Mouse (Mus musculus): ENCODE results near the gene Pgghg.

Gene Pgghg

DNA sequence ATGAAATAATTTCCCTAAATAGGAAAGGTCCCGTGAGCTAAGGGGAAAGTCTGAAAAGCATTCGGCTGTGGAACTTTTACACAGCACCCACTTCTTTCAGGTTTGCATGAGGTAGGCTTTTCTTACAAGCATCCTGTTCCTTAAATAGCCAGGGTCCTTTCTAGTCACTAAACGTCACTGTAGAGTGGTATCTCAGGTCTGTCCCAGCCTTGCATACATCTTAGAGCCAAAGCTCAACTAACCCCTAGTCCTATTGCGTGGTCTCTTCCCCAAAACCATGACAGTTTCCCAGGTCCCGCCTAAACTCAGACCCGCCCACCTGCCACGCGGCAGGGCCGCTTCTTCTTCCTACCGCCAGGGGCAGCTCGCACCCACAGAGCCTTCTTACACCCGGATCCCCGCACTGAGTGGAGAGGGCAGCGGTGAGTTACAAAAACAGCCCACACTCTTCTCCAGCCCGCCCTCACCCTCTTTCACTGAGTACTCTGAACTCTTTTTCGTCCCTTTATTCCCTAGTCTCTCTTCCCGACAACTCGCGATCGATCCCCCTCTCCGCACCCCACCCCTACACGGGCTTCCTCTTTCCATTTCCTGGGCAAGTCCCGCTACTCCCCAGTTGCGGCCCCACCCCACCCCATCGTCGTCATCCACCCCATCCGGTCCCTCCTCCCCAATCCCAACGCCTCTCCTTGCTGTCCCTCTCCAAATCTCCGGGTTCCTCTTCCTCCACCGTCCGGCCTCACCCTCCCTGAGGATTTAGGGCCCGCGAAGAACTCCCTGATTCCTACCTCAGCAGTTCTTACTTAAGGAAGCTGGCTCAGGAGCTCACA lies at the start of gene Pgghg:
Pgghg (plus strand) TSS at position 170 of the 830 bp plus-strand sequence.
- peak; percentile 79 to 89 for DNase-seq (ENCODE audit: low spot score in 2 of 2)

- DNase-seq (ENCODE audit: low spot score in 2 of 2): no peak
These were observed 47.2 kb upstream of the Pgghg start for GRCm38 (mm10) chr7:140894031-140894430.

DNA sequence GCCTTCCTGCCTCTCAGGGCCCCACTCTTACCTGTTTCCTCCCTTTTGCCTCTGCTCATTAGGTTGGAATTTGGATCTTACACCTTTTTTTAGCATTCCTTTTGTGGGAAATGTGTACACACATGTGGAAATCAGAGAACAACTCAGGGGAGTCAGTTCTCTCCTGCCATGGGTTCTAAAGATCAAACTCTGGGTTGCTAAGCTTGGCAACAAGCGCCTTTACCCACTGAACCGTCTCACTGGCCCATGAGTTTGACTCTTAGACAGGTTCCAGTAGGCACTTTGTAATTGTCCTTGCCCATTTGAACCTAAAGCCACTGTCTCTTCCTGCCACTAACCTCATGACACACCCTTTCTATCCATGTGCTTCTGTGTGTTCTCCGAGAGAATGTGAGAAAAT lies 46.6 kb upstream of the Pgghg start:
- no peak for DNase-seq (ENCODE audit: low spot score in 2 of 2)

DNA sequence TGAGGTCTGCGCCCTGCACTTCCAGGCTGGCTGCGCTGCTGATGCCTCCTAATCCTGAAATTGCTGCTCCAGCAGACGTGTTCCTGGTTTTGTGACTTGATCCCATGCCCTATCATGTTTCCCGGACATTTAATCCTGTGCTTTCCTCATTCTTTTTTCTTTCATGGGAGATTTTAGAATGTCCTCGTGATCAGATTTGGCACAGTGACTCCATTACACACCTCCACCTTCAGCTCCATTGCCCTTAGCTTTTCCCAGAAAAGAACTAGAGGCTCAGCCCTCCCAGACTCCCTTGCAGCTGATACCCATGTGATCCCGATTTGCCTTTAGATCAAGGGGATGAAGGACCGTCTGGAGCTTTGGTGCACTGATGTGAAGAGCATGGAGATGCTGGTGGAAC lies 43.3 kb upstream of the Pgghg start:
- DNase-seq (ENCODE audit: low spot score in 2 of 2): no peak

- DNase-seq (ENCODE audit: low spot score in 2 of 2): no peak
These were observed 42.1 kb upstream of the Pgghg start for GRCm38 (mm10) chr7:140899121-140899520.

- DNase-seq (ENCODE audit: low spot score in 2 of 2): no peak
These were observed 41.0 kb upstream of the Pgghg start, which contains the start of gene Cox8b for GRCm38 (mm10) chr7:140900220-140900619. Cox8b (minus strand) TSS chr7:140900446.

- DNase-seq (ENCODE audit: low spot score in 2 of 2): no peak
These were observed 38.9 kb upstream of the Pgghg start for GRCm38 (mm10) chr7:140902036-140902875.

DNA sequence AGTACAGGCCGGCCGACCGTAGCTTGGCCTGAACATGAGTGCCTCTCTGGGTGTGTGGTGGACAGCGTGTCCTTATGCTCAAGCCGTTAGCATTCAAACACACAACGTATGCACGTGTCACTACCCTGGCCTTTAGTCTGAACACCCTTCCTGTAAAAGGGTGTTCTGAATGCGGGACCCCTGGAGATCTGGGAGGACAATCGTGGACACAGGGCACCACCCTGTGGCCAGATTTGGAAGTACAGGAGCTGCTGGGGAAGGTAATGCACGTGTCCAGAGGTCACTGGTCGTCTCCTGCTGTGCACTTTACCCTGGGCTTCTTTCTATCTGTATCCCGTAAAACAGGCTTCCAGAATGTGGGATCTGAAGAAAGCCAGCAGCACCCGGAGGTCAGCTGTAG lies 38.0 kb upstream of the Pgghg start:
- peak; percentile 70 to 90 for DNase-seq (ENCODE audit: low spot score in 2 of 2)

DNA sequence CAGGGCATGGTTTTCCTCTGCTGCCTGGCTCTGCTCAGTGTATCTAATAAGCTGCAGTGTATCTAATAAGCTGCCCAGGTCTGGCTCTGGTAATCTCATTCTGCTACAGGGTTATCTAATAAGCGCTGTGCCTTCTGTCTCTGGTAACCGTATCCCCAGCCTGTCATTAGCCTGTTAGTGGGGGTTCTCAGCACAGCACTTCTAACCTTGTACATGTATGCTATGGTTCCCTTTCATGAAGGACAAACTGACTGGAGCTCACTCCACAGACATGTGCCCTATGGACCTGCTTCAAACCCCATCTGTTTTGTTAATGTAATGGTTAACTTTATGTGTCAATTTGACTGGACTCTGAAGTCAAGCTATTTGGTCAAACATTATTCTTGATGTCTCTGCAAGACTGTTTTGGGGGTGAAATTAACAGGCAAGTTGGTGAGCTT lies 35.5 kb upstream of the Pgghg start:
- DNase-seq (ENCODE audit: low spot score in 2 of 2): no peak

- no peak for DNase-seq (ENCODE audit: low spot score in 2 of 2)
These were observed 34.1 kb upstream of the Pgghg start for GRCm38 (mm10) chr7:140907131-140907530.

DNA sequence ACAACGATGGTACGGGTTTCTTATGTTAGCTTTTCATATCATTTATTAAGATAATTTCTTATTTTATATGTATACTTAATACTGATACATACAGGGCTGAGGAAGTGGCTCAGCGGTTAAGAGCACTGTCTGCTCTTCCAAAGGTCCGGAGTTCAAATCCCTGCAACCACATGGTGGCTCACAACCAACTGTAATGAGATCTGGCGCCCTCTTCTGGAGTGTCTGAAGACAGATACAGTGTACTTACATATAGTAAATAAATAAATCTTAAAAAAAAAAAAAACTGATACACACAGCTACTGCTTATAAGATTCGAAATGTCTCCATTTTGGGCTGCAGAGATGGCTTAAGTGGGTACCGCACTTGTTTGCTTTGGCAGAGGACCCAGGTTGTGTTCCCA lies 33.5 kb upstream of the Pgghg start:
- DNase-seq (ENCODE audit: low spot score in 2 of 2): no peak

GRCm38 (mm10) chr7:140908181-140908580 lies 33.0 kb upstream of the Pgghg start:
- DNase-seq (ENCODE audit: low spot score in 2 of 2): no peak

GRCm38 (mm10) chr7:140908634-140909107 lies 32.5 kb upstream of the Pgghg start:
- DNase-seq (ENCODE audit: low spot score in 2 of 2): peak; percentile 61 to 86

DNA sequence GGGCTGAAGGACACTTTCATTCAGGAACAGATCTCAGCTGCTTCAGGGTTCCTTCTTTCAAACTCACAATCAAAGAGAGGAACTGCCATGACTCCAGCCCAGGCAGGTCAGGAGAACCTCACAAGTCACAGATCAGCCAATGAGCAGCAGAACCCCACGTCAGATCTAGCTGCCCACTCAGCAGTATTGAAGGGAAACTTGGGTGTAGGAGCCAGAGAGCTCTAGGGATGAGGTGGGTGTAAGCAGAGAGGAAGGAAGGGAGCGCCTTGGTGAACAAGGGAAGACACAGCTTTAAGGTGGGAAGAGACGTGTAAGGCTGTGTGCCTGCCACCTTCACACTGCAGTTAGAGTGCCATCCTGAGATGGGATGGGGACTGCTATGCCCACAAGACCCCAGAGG lies 28.9 kb upstream of the Pgghg start:
- no peak for DNase-seq (ENCODE audit: low spot score in 2 of 2)

GRCm38 (mm10) chr7:140912846-140913482 lies 28.2 kb upstream of the Pgghg start:
- no peak for DNase-seq (ENCODE audit: low spot score in 2 of 2)

GRCm38 (mm10) chr7:140914031-140914690 lies 27.0 kb upstream of the Pgghg start:
- no peak for DNase-seq (ENCODE audit: low spot score in 2 of 2)

DNA sequence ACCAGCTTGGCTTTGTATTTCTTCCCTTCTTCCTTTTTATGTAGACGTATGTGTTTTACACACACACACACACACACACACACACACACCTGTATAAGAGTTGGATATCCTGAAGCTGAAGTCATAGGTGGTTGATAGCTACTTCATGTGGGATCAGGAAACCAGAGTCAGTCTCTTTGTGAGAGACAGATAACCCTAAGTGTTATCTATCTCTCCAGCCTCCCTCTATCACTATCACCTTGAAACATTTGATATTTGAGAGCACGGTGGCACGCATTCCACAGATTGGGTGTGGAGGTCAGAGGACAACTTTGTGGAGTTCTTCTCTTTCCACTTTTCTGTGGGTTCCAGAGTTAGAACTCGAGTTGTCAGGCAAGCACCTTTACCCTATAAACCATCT lies 21.3 kb upstream of the Pgghg start:
- no peak for DNase-seq (ENCODE audit: low spot score in 2 of 2)

DNA sequence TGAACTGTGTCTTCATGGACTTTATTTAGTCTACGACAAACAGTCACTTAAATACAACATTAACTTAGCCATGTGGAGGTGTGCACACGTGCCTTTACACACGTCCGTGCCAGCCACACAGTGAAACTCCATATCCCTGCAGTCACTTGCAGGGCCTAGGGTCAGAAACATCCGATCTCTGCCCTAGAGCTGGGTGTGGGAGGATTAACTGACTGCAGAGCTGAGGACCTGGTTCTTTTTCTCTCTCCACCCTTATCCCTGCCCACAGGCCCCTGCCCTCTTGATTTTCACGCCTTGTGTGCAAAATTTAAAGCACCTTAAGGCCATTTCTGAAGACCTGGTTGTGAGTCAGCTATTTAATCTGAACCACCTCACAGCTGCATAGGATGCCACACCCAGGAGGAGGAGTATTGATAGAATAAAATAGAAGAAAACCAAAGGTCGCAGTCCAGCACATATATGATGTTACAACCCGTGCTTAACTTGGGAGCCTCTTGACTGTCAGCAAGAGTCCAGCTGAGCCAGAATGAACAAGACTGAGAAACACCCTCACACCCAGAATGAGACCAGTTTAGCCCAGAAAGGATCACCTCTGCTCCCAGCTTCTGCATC lies 20.7 kb upstream of the Pgghg start, which contains the start of gene Nlrp6:
Nlrp6 (plus strand) TSS at position 485 of the 612 bp plus-strand sequence.
- peak in 1 of 2 experiments; percentile 51 for DNase-seq (ENCODE audit: low spot score in 2 of 2)

DNA sequence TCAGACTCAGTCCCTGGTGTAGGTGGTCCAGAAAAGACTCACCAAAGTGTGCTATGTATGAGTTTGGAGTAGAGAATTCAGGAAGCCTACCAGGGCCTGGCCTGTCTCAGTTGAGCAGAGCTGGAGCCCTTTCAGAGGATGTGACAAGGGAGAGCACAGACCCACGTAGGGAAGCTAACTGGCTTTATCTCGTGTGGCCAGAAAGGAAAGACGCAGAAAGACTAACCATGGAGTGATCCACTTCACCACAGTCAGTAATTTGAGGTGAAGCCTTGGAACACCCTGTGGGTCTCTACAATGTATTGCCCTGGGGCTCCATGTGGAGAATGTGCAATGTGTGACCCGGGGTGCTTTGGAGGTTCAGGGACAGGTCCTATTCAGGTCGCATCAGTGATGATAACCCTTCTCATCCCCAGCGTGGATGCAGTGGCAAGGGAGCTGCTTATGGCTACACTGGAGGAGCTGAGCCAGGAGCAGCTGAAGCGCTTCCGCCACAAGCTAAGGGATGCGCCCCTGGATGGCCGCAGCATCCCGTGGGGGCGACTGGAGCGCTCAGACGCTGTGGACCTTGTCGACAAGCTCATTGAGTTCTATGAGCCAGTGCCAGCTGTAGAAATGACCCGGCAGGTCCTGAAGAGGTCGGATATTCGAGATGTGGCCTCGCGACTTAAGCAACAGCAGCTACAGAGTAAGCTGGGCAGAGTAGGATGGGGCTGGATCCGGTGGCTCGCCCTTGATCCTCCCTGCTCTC lies 19.8 kb upstream of the Pgghg start:
- DNase-seq (ENCODE audit: low spot score in 2 of 2): no peak

- DNase-seq (ENCODE audit: low spot score in 2 of 2): no peak
These were observed 18.7 kb upstream of the Pgghg start for GRCm38 (mm10) chr7:140922398-140923069.
